Mouse (Mus musculus) frontal cortex, postnatal 36 days (tissue): Measurements from ENCODE around the gene Plcb1.

Experiments used
- DNase-seq, 2 experiments: peaks; one replicate each; pipeline ENCODE4 v3.0.0; 2022; ENCODE audit warnings: low spot score in 2 of 2

Gene Plcb1

DNA sequence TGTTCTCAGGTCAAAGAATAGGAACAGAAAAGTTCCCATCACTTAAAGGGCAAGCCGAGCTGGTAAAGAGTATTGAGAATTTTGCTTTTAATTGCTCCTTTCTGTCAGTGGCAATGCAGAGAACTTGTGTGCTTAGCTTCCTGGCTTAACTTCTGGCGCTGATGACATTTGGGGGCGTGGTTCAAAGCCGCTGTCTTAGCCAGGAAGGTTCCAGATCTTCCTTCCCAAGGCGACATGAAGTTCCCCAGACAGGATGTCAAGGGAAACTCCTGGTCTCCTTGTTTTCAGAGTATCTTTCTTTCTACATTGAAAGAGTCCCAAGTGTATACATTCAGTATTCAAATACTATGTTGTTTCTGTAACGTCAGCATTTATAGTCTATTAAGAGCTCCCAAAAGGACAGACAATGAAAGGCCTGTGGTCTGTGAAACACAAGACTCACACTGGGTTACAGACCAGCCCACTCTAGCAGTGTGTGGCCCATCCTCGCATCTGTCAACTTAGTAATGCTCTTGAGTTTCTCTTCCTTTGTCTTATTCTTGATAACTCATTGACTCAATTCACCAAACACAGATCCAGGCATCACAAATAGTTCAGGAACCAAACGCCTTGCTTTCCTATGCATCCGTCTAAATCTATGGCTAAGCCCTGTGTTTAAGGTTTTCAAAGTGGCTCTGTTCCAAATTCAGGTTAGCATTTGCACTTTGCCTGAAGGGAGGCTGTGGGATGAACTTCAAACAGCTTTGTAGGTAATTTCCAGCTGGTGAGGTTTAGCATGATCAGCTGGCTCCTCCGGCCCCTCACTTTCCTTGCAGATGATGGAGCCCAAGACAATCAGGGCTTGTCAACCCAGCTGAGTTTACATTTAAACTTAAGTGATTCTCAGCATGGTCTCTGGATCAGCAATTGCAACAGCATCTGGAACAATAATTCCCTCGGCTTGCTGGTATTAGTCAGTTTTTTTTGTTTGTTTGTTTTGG, 418.6 kb downstream of the Plcb1 start:
- DNase-seq, result no peak

DNA sequence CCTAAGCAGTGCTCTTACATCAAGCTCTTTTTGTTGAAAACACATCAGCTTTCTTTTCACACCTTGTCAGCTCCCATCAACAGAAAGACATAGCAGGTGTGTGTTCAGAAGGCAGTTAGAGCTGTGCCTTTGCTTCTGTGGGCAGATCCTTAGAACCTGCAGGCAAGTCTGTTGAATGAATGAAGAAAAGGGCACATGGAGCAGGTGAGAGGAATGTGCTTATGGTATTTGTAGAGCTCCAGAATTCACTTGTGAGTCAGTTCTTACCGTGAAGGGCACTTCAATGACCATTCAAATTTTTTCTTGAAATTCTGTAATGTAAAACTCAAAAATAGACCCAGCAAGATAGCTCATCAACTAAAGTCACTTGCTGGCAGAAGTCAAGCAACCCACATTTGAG, 423.0 kb downstream of the Plcb1 start:
- DNase-seq, result no peak

- DNase-seq, result no peak
Observed at GRCm38 (mm10) chr2:135214746-135215448, 429.0 kb downstream of the Plcb1 start.

DNA sequence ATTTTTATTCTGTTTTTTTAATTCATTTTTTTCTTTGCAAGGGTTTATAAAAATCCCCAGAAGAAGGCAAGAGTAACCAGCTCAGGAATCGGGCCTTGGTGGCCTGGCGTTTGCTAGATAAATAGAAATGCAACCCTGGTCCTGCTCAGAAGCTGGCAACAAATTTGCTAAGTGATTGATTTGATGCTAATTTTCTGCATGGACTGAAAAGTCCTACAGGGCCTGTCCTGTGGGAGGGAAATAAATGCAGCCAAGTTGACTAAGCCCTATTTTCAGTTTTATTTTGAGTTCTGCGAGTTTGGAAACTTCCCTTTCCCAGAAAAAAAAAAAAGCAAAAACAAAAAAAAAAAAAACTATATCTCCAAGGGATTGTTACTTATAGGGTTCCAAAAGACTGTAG, 433.5 kb downstream of the Plcb1 start:
- no peak for DNase-seq

- no peak for DNase-seq
Observed at GRCm38 (mm10) chr2:135225604-135226025, 439.7 kb downstream of the Plcb1 start.

DNA sequence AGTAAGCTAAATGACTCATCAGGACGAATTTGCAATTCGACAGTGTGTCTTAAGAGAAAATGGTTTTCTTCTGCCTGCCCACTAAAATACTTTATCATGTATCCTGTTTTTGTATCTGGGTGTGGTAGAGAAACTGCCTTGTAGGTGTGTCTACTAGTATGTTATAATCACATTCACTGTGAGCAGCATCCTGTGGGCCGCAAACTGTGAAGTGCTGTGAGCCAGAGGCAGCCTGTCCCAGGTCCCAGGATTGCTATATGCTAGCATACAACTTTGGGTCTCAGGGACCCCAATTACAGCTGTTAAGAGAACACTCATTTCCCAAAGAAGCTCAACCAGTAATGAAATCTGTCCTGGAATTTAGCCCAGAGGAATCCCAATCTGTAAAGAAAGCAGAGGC, 444.4 kb downstream of the Plcb1 start:
- no peak for DNase-seq

DNA sequence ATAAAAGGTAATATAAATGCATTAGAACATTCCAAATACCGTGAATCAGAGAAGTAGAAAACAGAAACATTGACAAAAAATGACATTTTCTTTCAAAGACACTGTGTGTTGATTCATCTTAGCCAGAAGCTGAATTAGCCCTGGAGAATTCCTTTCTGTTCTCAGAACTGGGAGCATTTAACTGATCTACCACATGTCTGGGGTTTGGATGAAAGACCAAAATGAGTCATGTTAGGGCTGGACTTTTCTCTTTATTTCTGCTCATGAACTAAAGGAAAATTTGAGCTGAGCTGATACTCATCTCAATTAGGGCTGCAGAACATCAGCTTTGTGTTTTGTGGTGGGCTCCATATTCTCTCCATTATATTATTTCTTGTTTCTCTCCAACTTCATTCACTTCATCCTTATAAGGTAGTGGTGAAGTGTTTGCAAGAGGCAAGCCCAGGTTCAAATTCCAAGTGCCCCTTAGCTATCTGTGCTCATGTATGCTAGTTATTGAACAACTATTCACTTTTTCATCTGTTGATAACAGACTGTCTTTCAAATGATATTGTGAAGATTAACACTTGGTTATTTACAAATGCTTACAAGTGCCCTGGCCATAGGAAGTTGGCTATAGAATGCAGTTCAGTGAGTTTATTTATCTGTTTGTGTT, 456.9 kb downstream of the Plcb1 start:
- DNase-seq, result no peak

DNA sequence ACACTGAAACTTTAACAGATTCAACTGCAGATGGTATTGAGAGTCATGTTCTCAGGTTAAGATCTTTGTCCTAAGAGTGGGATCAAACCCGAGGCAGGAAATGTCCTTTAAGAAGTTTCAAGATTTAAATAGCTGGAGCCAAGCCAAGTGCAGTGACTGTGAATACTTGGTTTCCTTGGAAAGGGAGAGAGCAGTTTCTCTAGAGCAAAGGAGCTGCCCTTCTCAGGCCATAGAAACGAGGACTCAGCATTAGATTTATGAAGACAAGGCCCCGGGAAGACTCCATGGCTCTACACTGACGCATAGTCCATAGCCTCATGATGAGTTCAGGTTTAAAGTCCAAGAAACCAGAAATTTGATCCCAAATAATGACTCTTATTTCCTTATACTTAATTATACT, 457.9 kb downstream of the Plcb1 start:
- no peak for DNase-seq

- DNase-seq, result no peak
Observed at GRCm38 (mm10) chr2:135249925-135250324, 464.1 kb downstream of the Plcb1 start.

DNA sequence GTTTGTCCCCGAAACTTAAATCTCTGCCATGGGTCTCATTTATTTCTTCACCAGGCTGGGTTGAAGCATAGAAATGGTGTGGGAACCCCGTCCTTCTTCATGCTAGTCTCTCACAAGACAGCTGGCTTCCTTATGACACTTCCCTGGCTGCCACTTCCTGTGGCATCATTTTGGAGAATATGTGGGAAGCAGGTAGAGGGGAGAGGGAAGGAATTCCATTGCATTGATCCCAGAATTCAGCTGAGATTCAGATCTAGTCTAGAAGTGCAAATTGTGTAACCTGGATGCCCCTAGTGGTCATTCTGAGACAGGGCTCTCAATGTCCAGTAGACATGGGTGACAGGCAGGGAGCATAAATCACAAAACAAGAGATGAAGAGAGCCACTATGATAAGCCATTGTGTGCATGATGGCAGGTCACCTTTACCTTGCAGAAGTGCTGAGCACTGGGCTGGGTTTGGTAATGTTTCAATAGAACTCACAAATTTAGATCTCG, 466.0 kb downstream of the Plcb1 start:
- DNase-seq, result no peak

DNA sequence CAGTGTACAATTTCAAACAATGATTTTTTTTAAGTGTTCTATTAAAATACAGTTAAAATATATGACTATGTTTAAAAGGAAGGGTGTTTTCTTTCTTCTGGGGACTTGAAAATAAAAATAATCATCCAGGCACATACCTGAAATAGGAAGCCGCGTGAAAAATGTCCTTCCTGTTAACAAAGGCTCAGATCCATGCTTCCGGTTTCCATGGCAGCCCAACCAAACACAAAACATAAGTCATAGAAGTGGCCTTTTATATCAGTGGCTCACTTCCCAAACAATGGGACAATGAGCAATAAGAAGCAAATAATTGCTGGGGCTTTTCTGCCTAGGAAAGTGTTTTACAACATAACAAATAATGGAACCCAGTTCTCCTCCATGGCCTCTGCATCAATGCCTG, 473.3 kb downstream of the Plcb1 start:
- DNase-seq, result no peak

GRCm38 (mm10) chr2:135263943-135264342, 478.1 kb downstream of the Plcb1 start:
- no peak for DNase-seq

- no peak for DNase-seq
Observed at GRCm38 (mm10) chr2:135274949-135275348, 489.1 kb downstream of the Plcb1 start.

GRCm38 (mm10) chr2:135278506-135278905, 492.6 kb downstream of the Plcb1 start:
- DNase-seq, result peak; percentile 21 to 65

GRCm38 (mm10) chr2:135279026-135279425, 493.2 kb downstream of the Plcb1 start:
- peak in 1 of 2 experiments; percentile 13 for DNase-seq

GRCm38 (mm10) chr2:135283783-135284182, 497.9 kb downstream of the Plcb1 start:
- no peak for DNase-seq

GRCm38 (mm10) chr2:135296184-135296769, 510.4 kb downstream of the Plcb1 start:
- peak in 1 of 2 experiments; percentile 39 for DNase-seq

DNA sequence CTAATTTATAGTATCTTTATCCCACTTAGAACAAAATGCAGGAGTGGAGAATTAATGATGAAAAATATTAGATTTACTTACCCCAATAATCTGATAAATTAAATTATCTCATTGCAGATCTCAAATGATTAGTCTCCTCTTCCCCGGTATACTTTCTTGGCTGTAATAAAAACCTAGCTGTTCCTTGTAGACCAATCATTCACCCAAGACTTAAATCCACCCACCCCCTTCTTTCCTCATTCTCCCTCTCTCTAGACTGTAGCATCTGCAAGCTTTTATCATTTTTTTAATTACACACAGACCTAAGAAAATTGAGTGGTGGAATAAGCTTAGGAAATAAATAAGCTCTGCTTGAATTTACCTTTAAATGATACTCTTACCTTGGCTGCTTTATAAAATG, 514.6 kb downstream of the Plcb1 start:
- DNase-seq, result no peak

- no peak for DNase-seq
Observed at GRCm38 (mm10) chr2:135302483-135302882, 516.6 kb downstream of the Plcb1 start.

DNA sequence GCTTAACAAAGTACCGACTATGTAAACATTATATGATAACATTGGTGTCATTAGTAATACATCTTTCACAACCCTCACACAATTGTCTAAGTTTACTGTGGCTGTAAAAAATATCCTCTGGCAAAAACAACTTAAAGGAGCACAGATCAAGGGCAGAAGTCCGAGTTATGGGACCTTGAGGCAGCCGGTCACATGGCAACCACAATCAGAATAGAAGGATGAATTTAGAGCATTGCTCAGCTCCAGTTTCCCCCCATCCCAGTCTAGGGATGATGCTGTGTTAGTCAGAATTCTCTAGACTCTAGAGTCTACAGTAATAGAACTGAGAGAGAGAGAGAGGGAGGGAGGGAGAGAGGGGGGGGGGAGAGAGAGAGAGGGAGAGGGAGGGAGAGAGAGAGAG, 519.3 kb downstream of the Plcb1 start:
- no peak for DNase-seq

GRCm38 (mm10) chr2:135305736-135306471, 520.0 kb downstream of the Plcb1 start:
- no peak for DNase-seq
